ENCODE assay signal across 15 mouse cellular contexts in genomic region chr2:10021296-10021695, GRCm38 (mm10). TPM values are rescaled to one million over a fixed set of nuclear protein-coding genes. Genes with fewer than 3 reads are reported as not detected.
DNase-seq lines count a peak whose midpoint lies in the region.
"Had no signal": no experiment of that assay in that cellular context is flagged by ENCODE, and none has a peak within 500 bp of the region (broad histone marks: within the 10 kb centered on the region; RNA-seq: fewer than 3 reads in every experiment).

No protein-coding gene starts in this region.

- H3K36me3 ChIP-seq in hindbrain, embryonic 10.5 days = no peaks in the 10 kb centered on the region
- H3K36me3 ChIP-seq: heart, embryonic 13.5 days; liver, embryonic 15.5 days; midbrain, embryonic 10.5 days had no signal

- 91% methylated on average over 11 of the region's 11 CpGs for WGBS in hindbrain, embryonic 10.5 days

- H3K4me1 ChIP-seq in hindbrain, embryonic 10.5 days (replicated peaks) = no peaks in the 10 kb centered on the region
- H3K4me1 ChIP-seq: heart, embryonic 13.5 days; liver, embryonic 15.5 days; midbrain, embryonic 10.5 days had no signal

- H3K27me3 ChIP-seq in hindbrain, embryonic 10.5 days (ENCODE audit: insufficient read depth, poor library complexity, severe bottlenecking) = no peaks in the 10 kb centered on the region
- H3K27me3 ChIP-seq: heart, embryonic 13.5 days; liver, embryonic 15.5 days had no signal

- DNase-seq in heart, adult 11 months = peak; percentile 91
- no peak for DNase-seq in heart, adult 8-10 months (ENCODE audit: low spot score)
- DNase-seq in cerebellum, adult 11-12 months = peak; percentile 57
- DNase-seq in cerebellum, adult 8-10 months = peak; percentile 43
- peak; percentile 6 to 36 for DNase-seq in gastrocnemius, adult 8-10 months (ENCODE audit: low spot score in 2 of 2)
- no peak for DNase-seq in hindbrain, embryonic 10.5 days (ENCODE audit: low spot score)
- no peak for DNase-seq in urinary bladder, postnatal 4 days (ENCODE audit: low spot score in 2 of 2)
- no peak for DNase-seq in frontal cortex, postnatal 10 days (ENCODE audit: low spot score in 2 of 2)
- DNase-seq: right cerebral cortex, postnatal 4 days; thymus, postnatal 25 days had no signal

- no peak overlapping the region for H3K4me3 ChIP-seq in hindbrain, embryonic 10.5 days
- H3K4me3 ChIP-seq: heart, embryonic 13.5 days; liver, embryonic 15.5 days; midbrain, embryonic 10.5 days had no signal

- no peaks in the 10 kb centered on the region for H3K9me3 ChIP-seq in hindbrain, embryonic 10.5 days
- H3K9me3 ChIP-seq: heart, embryonic 13.5 days; liver, embryonic 15.5 days; midbrain, embryonic 10.5 days had no signal

- no peak overlapping the region for H3K27ac ChIP-seq in hindbrain, embryonic 10.5 days
- H3K27ac ChIP-seq: heart, embryonic 13.5 days; hindbrain, embryonic 14.5 days; liver, embryonic 15.5 days; macrophage; midbrain, embryonic 10.5 days had no signal

RNA-seq across cellular contexts. Expression of gene Taf3, which starts 27.1 kb away (rescaled TPM):
- total RNA-seq in heart, adult 8-10 months (2022) = 1 to 10 TPM; 7.7 to 8.8 (median 8.0) TPM
- 10 to 100 TPM in 2 of 4 experiments, 1 to 10 TPM in 2; 8.3 to 12.1 (median 10.0) TPM for total RNA-seq in gastrocnemius, adult 8-10 months (2022)
- polyA plus RNA-seq in hindbrain, embryonic 10.5 days (2016; fragmentation: Nextera tagmentation; extraction: Ambion mirVana) = 13.6 and 16.2 TPM in 2 replicates

RNA-seq across cellular contexts. Expression of gene Atp5c1, which starts 59.0 kb away (rescaled TPM):
- total RNA-seq in heart, adult 8-10 months (2022) = 1,000 to 10,000 TPM; 1,366 to 1,665 (median 1,521) TPM
- 100 to 1,000 TPM; 674 to 779 (median 730) TPM for total RNA-seq in gastrocnemius, adult 8-10 months (2022)
- 487 TPM in 2 replicates for polyA plus RNA-seq in hindbrain, embryonic 10.5 days (2016; fragmentation: Nextera tagmentation; extraction: Ambion mirVana)

RNA-seq across cellular contexts. Expression of gene Kin, which starts 59.1 kb away (rescaled TPM):
- 10 to 100 TPM in 1 of 4 experiments, 1 to 10 TPM in 3; 6.5 to 10.3 (median 8.3) TPM for total RNA-seq in heart, adult 8-10 months (2022)
- 1 to 10 TPM; 4.8 to 5.2 (median 4.9) TPM for total RNA-seq in gastrocnemius, adult 8-10 months (2022)
- 30.3 and 35.5 TPM in 2 replicates for polyA plus RNA-seq in hindbrain, embryonic 10.5 days (2016; fragmentation: Nextera tagmentation; extraction: Ambion mirVana)

Comparison
In these comparisons a context has a peak if more than half of its experiments do, and no peak if none do; other contexts are left out.
1. DNase-seq: peak in heart, adult 11 months (single experiment), cerebellum, adult 11-12 months (single experiment), cerebellum, adult 8-10 months (single experiment) and gastrocnemius, adult 8-10 months (2 of 2); none in heart, adult 8-10 months (single experiment), hindbrain, embryonic 10.5 days (single experiment), urinary bladder, postnatal 4 days (0 of 2) and frontal cortex, postnatal 10 days (0 of 2).